Mouse (Mus musculus) adrenal gland, postnatal 14 days (tissue): ENCODE measurements at regions not wholly inside any gene's neighbourhood (a gene's known extent, or its start where the extent isn't known, plus 50 kb on each side); places are given as distances from the start of the nearest gene placed in this dataset.
"Not testable (repeated sequence)": the region's sequence is repeated elsewhere in the genome, so short reads cannot be mapped to it uniquely, and the experiment has no call there.

Experiments
- DNase-seq: peaks from one replicate; pipeline ENCODE4 v3.0.0; 2021; ENCODE audit warnings: mixed read lengths

DNA sequence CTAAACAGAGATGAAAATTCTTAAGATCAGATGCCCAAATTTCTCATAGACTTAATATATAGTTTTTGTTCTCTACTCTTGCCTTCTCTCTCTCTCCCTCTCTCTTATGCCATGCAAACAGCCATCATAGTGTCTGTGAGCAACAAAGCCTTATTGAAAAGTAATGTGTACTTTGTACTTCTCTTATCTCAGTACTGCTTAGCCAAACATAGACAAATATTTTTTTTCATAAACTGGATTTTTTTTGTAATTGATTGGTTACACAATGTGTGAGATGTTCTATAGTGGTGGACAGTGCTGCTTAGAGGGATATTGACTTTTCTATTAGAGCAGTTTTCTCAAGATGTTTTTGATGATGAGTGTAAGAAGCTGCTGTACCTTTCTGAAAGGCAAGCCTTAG lies 90.1 kb upstream of the Vrk2 start:
- no peak for DNase-seq

- no peak for DNase-seq
Observed at GRCm38 (mm10) chr11:26667251-26667650, 73.5 kb upstream of the Vrk2 start.

- DNase-seq, result no peak
Observed at GRCm38 (mm10) chr11:26660878-26661277, 67.1 kb upstream of the Vrk2 start.

DNA sequence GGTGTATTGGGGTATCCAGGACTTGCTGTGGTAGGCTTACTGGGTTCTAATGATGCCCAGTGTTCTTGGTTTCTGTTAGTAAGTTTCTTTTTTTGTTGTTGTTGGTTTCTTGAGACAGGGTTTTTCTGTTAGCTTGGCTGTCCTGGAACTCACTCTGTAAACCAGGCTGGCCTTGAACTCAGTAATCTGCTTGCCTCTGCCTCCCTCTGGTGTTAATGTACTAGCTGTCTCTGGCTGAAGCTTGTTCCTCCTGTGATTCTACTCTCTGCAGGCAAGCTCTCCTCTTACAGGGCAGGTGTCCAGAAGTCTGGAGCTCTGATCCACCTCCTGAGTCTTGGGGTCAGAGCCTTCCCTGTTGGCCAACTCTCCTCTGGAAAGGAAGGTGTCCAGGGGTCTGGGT lies 55.4 kb upstream of the Vrk2 start:
- DNase-seq, result not testable (repeated sequence)
